ENCODE assay signal across 10 mouse cellular contexts in the genomic region with DNA sequence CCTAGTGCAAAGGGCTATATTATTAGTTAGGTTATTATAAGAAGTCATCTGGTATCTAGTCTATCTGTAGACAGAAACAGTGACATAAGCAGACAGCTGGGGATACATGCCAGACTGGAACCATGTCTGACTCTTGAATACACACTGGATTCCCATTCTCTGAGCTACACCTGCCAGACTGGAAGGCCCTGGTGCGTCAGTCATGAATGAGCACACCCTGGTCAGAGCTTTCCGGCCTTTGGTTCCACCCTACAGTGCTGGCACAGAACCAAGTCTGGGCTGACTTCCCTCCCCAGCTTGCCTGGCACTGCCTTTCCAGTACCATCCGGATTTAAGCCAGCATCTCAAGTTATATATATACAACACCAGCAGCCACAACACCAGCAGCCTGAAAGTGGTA. TPM values are rescaled to one million over a fixed set of nuclear protein-coding genes. Genes with fewer than 3 reads are reported as not detected.
DNase-seq lines count a peak whose midpoint lies in the region; ATAC-seq and TF ChIP-seq lines count a peak whose summit lies in the region.
"Had no signal": no experiment of that assay in that cellular context is flagged by ENCODE, and none has a peak within 500 bp of the region (broad histone marks: within the 10 kb centered on the region; RNA-seq: fewer than 3 reads in every experiment).

No protein-coding gene starts in this region.

- H3K27ac ChIP-seq in limb, embryonic 14.5 days (replicated peaks; ENCODE audit: low read depth, low read length), result no peak overlapping the region

- peaks cover 1% of the 10 kb centered on the region; the same call in 1 of the 2 replicates for H3K4me1 ChIP-seq in limb, embryonic 14.5 days (ENCODE audit: control insufficient read depth, insufficient read depth, low read length)

- H3K4me3 ChIP-seq in limb, embryonic 14.5 days (replicated peaks; ENCODE audit: low read length), result no peak overlapping the region

- peak; percentile 39 for DNase-seq in adrenal gland, postnatal 10 days
- DNase-seq in adrenal gland, adult 8-10 months, result no peak
- DNase-seq in right cerebral cortex, postnatal 4 days, result peak; percentile 14
- no peak for DNase-seq in right cerebral cortex, postnatal 36 days (ENCODE audit: low spot score in 2 of 2)
- DNase-seq in limb, embryonic 14.5 days (ENCODE audit: low spot score), result peak; percentile 56
- no peak for DNase-seq in layer of hippocampus, adult 9-10 months (ENCODE audit: low spot score)
- DNase-seq in right cerebral cortex, adult 18-20 months, result no peak

- TF ChIP-seq POLR2A in limb, embryonic 14.5 days (IDR thresholded peaks at IDR 0.05; ENCODE audit: borderline replicate concordance, extremely low read depth, insufficient read depth, insufficient read length), result no peak

- H3K9me3 ChIP-seq in limb, embryonic 14.5 days (ENCODE audit: control insufficient read depth, low read length), result no peaks in the 10 kb centered on the region

- peak; percentile 40 for ATAC-seq in limb, embryonic 14.5 days (ENCODE audit: low FRiP score, low read depth)
- ATAC-seq in erythroid progenitor cell, adult 5-6 weeks (replicated peaks; ENCODE audit: low FRiP score, poor library complexity, severe bottlenecking), result no peak

- no peak overlapping the region for H3K9ac ChIP-seq in limb, embryonic 14.5 days (ENCODE audit: low read depth, low read length, severe bottlenecking)

- H3K4me2 ChIP-seq in limb, embryonic 14.5 days (replicated peaks; ENCODE audit: low read depth, low read length, severe bottlenecking), result no peak overlapping the region

- no peaks in the 10 kb centered on the region for H3K27me3 ChIP-seq in limb, embryonic 14.5 days (ENCODE audit: control insufficient read depth, insufficient read depth, low read length)

- no peaks in the 10 kb centered on the region for H3K36me3 ChIP-seq in limb, embryonic 14.5 days (ENCODE audit: control insufficient read depth, insufficient read depth, low read length)

- WGBS in limb, embryonic 14.5 days, result 65% methylated on average over 3 of the region's 3 CpGs

RNA-seq across cellular contexts. Expression of gene Itsn2, which starts 3.8 kb away (rescaled TPM):
- total RNA-seq in adrenal gland, postnatal 10 days (2021), result 10 to 100 TPM; 40.2 to 45.4 TPM
- 10 to 100 TPM; 55.7 to 74.2 (median 67.1) TPM for total RNA-seq in adrenal gland, adult 8-10 months (2022)
- polyA plus RNA-seq in limb, embryonic 14.5 days (2012; rRNA removed), result 31.1 and 33.2 TPM in 2 replicates
- polyA plus RNA-seq in limb, embryonic 14.5 days (2014; fragmentation: Nextera tagmentation; extraction: Ambion mirVana), result 42.6 and 49.3 TPM in 2 replicates
- 49.5 and 71.7 TPM in 2 replicates for total RNA-seq in erythroid progenitor cell, adult 5-6 weeks (2015; ENCODE audit: low replicate concordance)
- total RNA-seq in erythroid progenitor cell, adult 5-6 weeks (2017; ENCODE audit: low replicate concordance), result 49.2 and 64.0 TPM in 2 replicates

RNA-seq across cellular contexts. Expression of gene Gm3625, which starts 4.1 kb away (rescaled TPM):
- total RNA-seq in adrenal gland, postnatal 10 days (2021), result not detected
- total RNA-seq in adrenal gland, adult 8-10 months (2022), result not detected
- not detected in 2 replicates for polyA plus RNA-seq in limb, embryonic 14.5 days (2012; rRNA removed)
- not detected in 2 replicates for polyA plus RNA-seq in limb, embryonic 14.5 days (2014; fragmentation: Nextera tagmentation; extraction: Ambion mirVana)
- total RNA-seq in erythroid progenitor cell, adult 5-6 weeks (2015; ENCODE audit: low replicate concordance), result not detected in 2 replicates
- total RNA-seq in erythroid progenitor cell, adult 5-6 weeks (2017; ENCODE audit: low replicate concordance), result not detected in 2 replicates
- total RNA-seq: neutrophil, adult 5-6 weeks had no signal
- polyA plus RNA-seq: intestine, embryonic 14.5 days had no signal

Comparison
In these comparisons a context has a peak if more than half of its experiments do, and no peak if none do; other contexts are left out.
1. DNase-seq: peak in adrenal gland, postnatal 10 days (single experiment), right cerebral cortex, postnatal 4 days (single experiment) and limb, embryonic 14.5 days (single experiment); none in adrenal gland, adult 8-10 months (single experiment), right cerebral cortex, postnatal 36 days (0 of 2), layer of hippocampus, adult 9-10 months (single experiment) and right cerebral cortex, adult 18-20 months (single experiment).